Mouse (Mus musculus) stomach, postnatal 0 days (tissue): ENCODE measurements at regions not wholly inside any gene's neighbourhood (a gene's known extent, or its start where the extent isn't known, plus 50 kb on each side); places are given as distances from the start of the nearest gene placed in this dataset.

Experiments
- ATAC-seq: fragments of 200-750 bp; cut with Nextera tagmentation; 2 replicates; pipeline ENCODE4 v1.8.0; 2017; ENCODE audit not compliant: low FRiP score, low TSS enrichment
- DNase-seq: peaks from one replicate; pipeline ENCODE4 v3.0.0-alpha.2; 2016; ENCODE audit warnings: low spot score
- H3K27ac ChIP-seq: fragments of 300-500 bp; sonication (generic); replicated peaks from 2 replicates; pipeline ENCODE4 v1.5.1; 2014; ENCODE audit warnings: mild to moderate bottlenecking, control low read depth
- H3K27me3 ChIP-seq: fragments of 300-500 bp; sonication (generic); 2 replicates; pipeline ENCODE4 v1.6.1; 2014; ENCODE audit warnings: low read length; ENCODE audit not compliant: control insufficient read depth, insufficient read depth
- H3K36me3 ChIP-seq: fragments of 300-500 bp; sonication (generic); 2 replicates; pipeline ENCODE4 v1.6.1; 2014; ENCODE audit warnings: low read length, mixed read lengths; ENCODE audit not compliant: control insufficient read depth, insufficient read depth
- H3K4me1 ChIP-seq: fragments of 300-500 bp; sonication (generic); replicated peaks from 2 replicates; pipeline ENCODE4 v1.6.1; 2014; ENCODE audit warnings: antibody characterized with exemption; ENCODE audit not compliant: control insufficient read depth, insufficient read depth
- H3K4me2 ChIP-seq: fragments of 300-500 bp; sonication (generic); replicated peaks from 2 replicates; pipeline ENCODE4 v1.6.1; 2014; ENCODE audit warnings: low read depth, mild to moderate bottlenecking, control low read depth, moderate library complexity
- H3K4me3 ChIP-seq: fragments of 300-500 bp; sonication (generic); 2 replicates; pipeline ENCODE4 v1.5.1; 2014; ENCODE audit warnings: low read depth, low read length, control low read depth
- H3K9ac ChIP-seq: fragments of 300-500 bp; sonication (generic); 2 replicates; pipeline ENCODE4 v1.6.1; 2014; ENCODE audit warnings: mild to moderate bottlenecking, low read length, control low read depth, mixed read lengths
- H3K9me3 ChIP-seq: fragments of 300-500 bp; sonication (generic); 2 replicates; pipeline ENCODE4 v1.6.1; 2016; ENCODE audit warnings: low read length; ENCODE audit not compliant: control insufficient read depth
- CTCF ChIP-seq: IDR thresholded peaks from 2 replicates; pipeline ENCODE4 v1.5.1; 2016; ENCODE audit warnings: antibody characterized with exemption, low read depth, mild to moderate bottlenecking, moderate library complexity
- EP300 ChIP-seq: optimal IDR thresholded peaks from 2 replicates; pipeline ENCODE3; 2016; ENCODE audit warnings: antibody characterized with exemption
- WGBS: fragments of 180-500 bp; shearing (Covaris S2); extraction: QIAGEN DNeasy Blood & Tissue Kit; methylation state at CpG from one replicate; pipeline ENCODE4 v1.1.7; 2014; 5-methylcytosine and 5-hydroxymethylcytosine counted together

DNA sequence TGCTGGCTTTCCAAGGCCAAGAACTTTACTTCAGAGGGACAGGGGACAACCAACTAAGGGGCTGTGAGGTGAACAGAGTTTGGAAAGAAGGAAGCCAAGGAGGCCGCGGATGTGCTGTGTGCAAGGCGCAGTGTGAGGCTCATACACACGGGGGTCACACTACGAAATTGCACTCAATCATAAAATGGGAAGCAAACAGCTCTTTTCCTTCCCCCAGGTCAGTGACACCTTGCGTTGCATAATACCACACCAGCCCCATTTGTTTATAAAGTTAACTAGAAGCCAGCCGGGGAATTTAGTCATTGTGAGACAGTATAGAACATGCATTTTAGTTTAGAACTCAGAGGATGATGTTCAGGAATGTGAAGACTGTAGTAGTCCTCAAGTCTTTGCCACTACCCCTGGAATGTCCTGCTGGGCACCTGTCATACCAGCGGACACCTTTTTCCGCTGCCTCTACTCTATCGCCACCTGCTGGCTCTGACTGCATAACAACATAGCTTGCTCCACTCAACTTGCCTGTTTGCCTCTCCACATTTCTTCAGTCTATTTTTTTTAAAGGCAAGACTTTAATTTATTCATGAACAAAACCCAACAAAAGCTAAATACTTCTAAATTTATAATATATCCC, 82.5 kb upstream of the Zfp648 start:
- peak overlapping the region; percentile 96 for H3K27ac ChIP-seq
- H3K4me3 ChIP-seq: no peak overlapping the region
- H3K9me3 ChIP-seq: no peaks in the 10 kb centered on the region
- WGBS: 43% methylated on average over 10 of the region's 10 CpGs
- H3K36me3 ChIP-seq: no peaks in the 10 kb centered on the region
- TF ChIP-seq EP300 (no peak), CTCF (peak; percentile 92)
- peak; percentile 33 for ATAC-seq
- 0 out of 2 replicates have a peak overlapping the region, but pooled peaks have one; percentile 1 for H3K4me2 ChIP-seq
- DNase-seq: peak; percentile 88
- H3K27me3 ChIP-seq: no peaks in the 10 kb centered on the region
- H3K4me1 ChIP-seq: peaks cover 10% of the 10 kb centered on the region
- 0 out of 2 replicates have a peak overlapping the region, but pooled peaks have one; percentile 48 for H3K9ac ChIP-seq

DNA sequence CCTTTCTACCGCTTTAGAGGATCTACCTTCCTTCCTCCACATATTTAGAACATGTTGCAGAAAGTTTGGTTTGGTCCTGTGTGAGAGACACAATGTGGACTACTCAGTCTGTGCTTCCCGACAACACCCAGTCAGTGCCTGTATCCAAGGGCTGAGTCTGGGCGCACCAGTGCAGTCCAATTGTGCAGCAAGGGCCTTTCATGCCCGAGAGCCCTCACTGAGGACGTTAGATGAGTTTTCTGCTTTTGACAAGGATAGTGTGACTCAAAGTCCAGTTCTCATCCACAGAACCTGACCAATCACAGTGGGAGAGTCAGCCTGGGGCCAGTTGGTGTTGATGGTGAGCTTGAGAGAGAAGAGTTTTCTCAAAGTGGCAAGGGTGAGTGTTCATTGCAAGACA, 81.4 kb upstream of the Zfp648 start:
- Histone ChIP-seq H3K4me3 (no peak overlapping the region), H3K4me1 (peaks cover 10% of the 10 kb centered on the region), H3K4me2 (no peak overlapping the region), H3K9me3 (no peaks in the 10 kb centered on the region), H3K9ac (no peak overlapping the region), H3K27me3 (no peaks in the 10 kb centered on the region), H3K36me3 (no peaks in the 10 kb centered on the region), H3K27ac (no peak overlapping the region)
- no peak for ATAC-seq
- no peak for TF ChIP-seq CTCF
- no peak for TF ChIP-seq EP300
- DNase-seq: no peak
- WGBS: 90% methylated on average over 5 of the region's 5 CpGs

DNA sequence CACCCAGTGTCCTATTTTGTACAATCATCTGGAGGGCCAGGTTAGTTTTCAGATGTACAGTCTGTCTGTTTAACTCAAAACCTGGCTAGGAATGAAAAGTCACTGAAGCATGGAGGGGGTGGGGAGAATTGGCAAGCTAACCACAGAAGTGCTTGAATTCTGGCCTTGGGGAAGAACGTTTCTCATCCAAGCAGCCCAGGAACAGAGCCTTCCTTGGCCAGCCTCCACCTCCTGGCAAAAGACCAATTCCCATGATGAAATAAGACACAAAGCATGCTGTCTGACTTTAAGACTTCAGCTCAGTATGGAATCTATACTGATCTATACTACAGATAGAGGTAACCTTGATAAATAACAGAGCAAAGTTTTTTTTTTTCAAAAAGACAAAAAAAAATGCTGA, 80.3 kb upstream of the Zfp648 start:
- Histone ChIP-seq H3K9ac (no peak overlapping the region), H3K27ac (no peak overlapping the region), H3K9me3 (no peaks in the 10 kb centered on the region), H3K4me1 (peaks cover 6% of the 10 kb centered on the region), H3K36me3 (no peaks in the 10 kb centered on the region), H3K27me3 (no peaks in the 10 kb centered on the region), H3K4me2 (no peak overlapping the region), H3K4me3 (no peak overlapping the region)
- TF ChIP-seq CTCF (no peak), EP300 (no peak)
- WGBS: 13% methylated on average over 1 of the region's 1 CpGs
- ATAC-seq (no peak), DNase-seq (peak; percentile 22)

DNA sequence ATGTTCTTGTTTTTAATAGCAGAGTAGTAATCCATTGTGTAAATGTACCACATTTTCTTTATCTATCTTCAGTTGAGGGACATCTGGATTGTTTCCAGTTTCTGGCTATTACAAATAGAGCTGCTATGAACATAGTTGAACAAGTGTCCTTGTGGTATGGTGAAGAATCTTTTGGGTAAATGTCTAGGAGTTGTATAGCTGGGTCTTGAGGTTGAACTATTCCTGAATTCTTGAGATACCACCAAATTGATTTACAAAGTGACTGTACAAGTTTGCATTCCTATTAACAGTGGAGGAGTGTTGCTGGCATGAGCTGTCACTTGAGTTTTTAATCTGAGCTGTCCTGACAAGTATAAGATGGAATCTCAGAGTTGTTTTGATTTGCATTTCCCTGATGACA, 76.0 kb upstream of the Zfp648 start:
- Histone ChIP-seq H3K9ac (no peak overlapping the region), H3K9me3 (no peaks in the 10 kb centered on the region), H3K4me2 (no peak overlapping the region), H3K4me3 (no peak overlapping the region), H3K36me3 (no peaks in the 10 kb centered on the region), H3K27ac (no peak overlapping the region), H3K4me1 (no peaks in the 10 kb centered on the region), H3K27me3 (no peaks in the 10 kb centered on the region)
- ATAC-seq (no peak), DNase-seq (no peak)
- no peak for TF ChIP-seq EP300
- TF ChIP-seq CTCF: no peak

DNA sequence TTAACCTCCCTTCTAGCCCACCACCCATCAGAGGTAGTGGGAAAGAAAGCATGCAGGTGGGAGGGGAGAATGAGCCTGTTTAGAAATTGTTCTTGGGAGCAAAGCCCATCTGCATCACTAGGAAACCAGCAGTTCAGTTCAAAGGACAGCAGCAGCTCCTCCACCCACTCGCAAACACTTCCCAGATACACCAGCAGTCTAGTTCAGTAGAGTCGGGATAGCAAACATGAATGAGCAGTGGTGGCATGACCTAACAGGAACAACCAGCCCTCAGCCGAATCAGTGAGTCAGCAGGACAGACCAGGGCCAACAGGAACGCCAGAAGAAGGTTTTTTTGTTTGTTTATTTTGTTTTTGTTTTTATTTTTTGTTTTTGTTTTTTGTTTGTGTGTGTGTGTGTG, 74.5 kb upstream of the Zfp648 start:
- ATAC-seq (peak; percentile 79), DNase-seq (peak; percentile 37)
- H3K4me3 ChIP-seq: no peak overlapping the region
- WGBS: 47% methylated on average over 4 of the region's 4 CpGs
- TF ChIP-seq CTCF (peak; percentile 13; the same call in 1 of the 2 replicates), EP300 (no peak)
- H3K27ac ChIP-seq: no peak overlapping the region
- H3K9me3 ChIP-seq: no peaks in the 10 kb centered on the region
- no peak overlapping the region for H3K9ac ChIP-seq
- no peaks in the 10 kb centered on the region for H3K27me3 ChIP-seq
- H3K4me2 ChIP-seq: no peak overlapping the region
- H3K4me1 ChIP-seq: no peaks in the 10 kb centered on the region
- H3K36me3 ChIP-seq: no peaks in the 10 kb centered on the region

DNA sequence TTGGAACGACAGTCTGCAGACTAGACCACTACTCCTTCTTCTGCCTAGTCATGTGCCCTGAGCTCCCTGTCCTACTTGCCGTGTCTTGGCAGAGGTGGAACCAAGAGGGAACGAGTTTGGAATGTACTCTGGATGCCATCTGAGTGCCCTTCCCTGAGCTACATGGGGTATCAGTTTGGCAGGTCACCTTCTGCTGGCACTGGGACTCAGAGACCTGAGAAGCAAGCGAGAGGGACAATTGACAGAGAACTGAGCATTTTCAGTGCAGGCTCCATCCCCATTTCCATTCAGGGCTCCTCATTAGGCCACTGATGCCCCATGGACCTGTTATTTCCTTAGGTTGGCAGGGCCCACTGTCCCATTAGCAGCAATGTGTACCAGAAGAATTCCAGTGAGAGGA, 61.5 kb upstream of the Zfp648 start:
- Histone ChIP-seq H3K9ac (no peak overlapping the region), H3K4me3 (no peak overlapping the region), H3K4me2 (no peak overlapping the region), H3K36me3 (no peaks in the 10 kb centered on the region), H3K4me1 (no peaks in the 10 kb centered on the region), H3K27ac (no peak overlapping the region), H3K27me3 (no peaks in the 10 kb centered on the region), H3K9me3 (no peaks in the 10 kb centered on the region)
- ATAC-seq (no peak), DNase-seq (no peak)
- TF ChIP-seq EP300: no peak
- no peak for TF ChIP-seq CTCF
- 74% methylated on average over 4 of the region's 4 CpGs for WGBS
